Mouse (Mus musculus): ENCODE data around the gene Eloa. TPM values are rescaled to one million over a fixed set of nuclear protein-coding genes. Genes with fewer than 3 reads are reported as not detected.

Gene Eloa
- polyA plus RNA-seq, 1 experiment from 2014 or later: 39.8 TPM

GRCm38 (mm10) chr4:136027416-136028131 lies 6.0 kb upstream of the Eloa start:
- 72% methylated on average over 8 of the region's 8 CpGs for WGBS
- H3K9ac ChIP-seq (replicated peaks; ENCODE audit: low read depth, low read length): no peak overlapping the region
- H3K27ac ChIP-seq (ENCODE audit: low read length): no peak overlapping the region
- no peaks in the 10 kb centered on the region for H3K36me3 ChIP-seq (ENCODE audit: control insufficient read depth, insufficient read depth, low read length)
- no peaks in the 10 kb centered on the region for H3K27me3 ChIP-seq (ENCODE audit: control insufficient read depth, insufficient read depth, low read length)
- H3K4me2 ChIP-seq (replicated peaks; ENCODE audit: low read depth, low read length): no peak overlapping the region
- H3K9me3 ChIP-seq (ENCODE audit: control insufficient read depth, low read depth, low read length): no peaks in the 10 kb centered on the region
- H3K4me1 ChIP-seq (ENCODE audit: control insufficient read depth, insufficient read depth, low read length): no peaks in the 10 kb centered on the region
- no peak for ATAC-seq (ENCODE audit: insufficient number of reproducible peaks, insufficient read depth, low FRiP score, low read depth)
- no peak overlapping the region for H3K4me3 ChIP-seq (ENCODE audit: low read depth, low read length)

GRCm38 (mm10) chr4:136025350-136025749 lies 3.8 kb upstream of the Eloa start:
- H3K9ac ChIP-seq (replicated peaks; ENCODE audit: low read depth, low read length): no peak overlapping the region
- H3K27me3 ChIP-seq (ENCODE audit: control insufficient read depth, insufficient read depth, low read length): no peaks in the 10 kb centered on the region
- no peak for ATAC-seq (ENCODE audit: insufficient number of reproducible peaks, insufficient read depth, low FRiP score, low read depth)

GRCm38 (mm10) chr4:136022924-136023323 lies 1.4 kb upstream of the Eloa start:
- Histone ChIP-seq H3K27ac (ENCODE audit: low read length) (no peak overlapping the region), H3K4me1 (ENCODE audit: control insufficient read depth, insufficient read depth, low read length) (peaks cover 9% of the 10 kb centered on the region; the same call in 1 of the 2 replicates), H3K36me3 (ENCODE audit: control insufficient read depth, insufficient read depth, low read length) (no peaks in the 10 kb centered on the region), H3K9me3 (ENCODE audit: control insufficient read depth, low read depth, low read length) (no peaks in the 10 kb centered on the region), H3K4me3 (ENCODE audit: low read depth, low read length) (no peak overlapping the region), H3K9ac (replicated peaks; ENCODE audit: low read depth, low read length) (no peak overlapping the region), H3K27me3 (ENCODE audit: control insufficient read depth, insufficient read depth, low read length) (no peaks in the 10 kb centered on the region), H3K4me2 (replicated peaks; ENCODE audit: low read depth, low read length) (no peak overlapping the region)
- ATAC-seq (ENCODE audit: insufficient number of reproducible peaks, insufficient read depth, low FRiP score, low read depth): no peak
- WGBS: 94% methylated on average over 9 of the region's 9 CpGs

More at GRCm38 (mm10) chr4:136025350-136025749, 3.8 kb upstream of the Eloa start:
- H3K4me1 ChIP-seq (ENCODE audit: control insufficient read depth, insufficient read depth, low read length): 0 out of 2 replicates have a peak, but pooled peaks cover 3% of the 10 kb centered on the region
- H3K4me2 ChIP-seq (replicated peaks; ENCODE audit: low read depth, low read length): no peak overlapping the region
- H3K4me3 ChIP-seq (ENCODE audit: low read depth, low read length): no peak overlapping the region
- H3K36me3 ChIP-seq (ENCODE audit: control insufficient read depth, insufficient read depth, low read length): no peaks in the 10 kb centered on the region
- H3K27ac ChIP-seq (ENCODE audit: low read length): no peak overlapping the region
- 70% methylated on average over 1 of the region's 1 CpGs for WGBS
- H3K9me3 ChIP-seq (ENCODE audit: control insufficient read depth, low read depth, low read length): no peaks in the 10 kb centered on the region

DNA sequence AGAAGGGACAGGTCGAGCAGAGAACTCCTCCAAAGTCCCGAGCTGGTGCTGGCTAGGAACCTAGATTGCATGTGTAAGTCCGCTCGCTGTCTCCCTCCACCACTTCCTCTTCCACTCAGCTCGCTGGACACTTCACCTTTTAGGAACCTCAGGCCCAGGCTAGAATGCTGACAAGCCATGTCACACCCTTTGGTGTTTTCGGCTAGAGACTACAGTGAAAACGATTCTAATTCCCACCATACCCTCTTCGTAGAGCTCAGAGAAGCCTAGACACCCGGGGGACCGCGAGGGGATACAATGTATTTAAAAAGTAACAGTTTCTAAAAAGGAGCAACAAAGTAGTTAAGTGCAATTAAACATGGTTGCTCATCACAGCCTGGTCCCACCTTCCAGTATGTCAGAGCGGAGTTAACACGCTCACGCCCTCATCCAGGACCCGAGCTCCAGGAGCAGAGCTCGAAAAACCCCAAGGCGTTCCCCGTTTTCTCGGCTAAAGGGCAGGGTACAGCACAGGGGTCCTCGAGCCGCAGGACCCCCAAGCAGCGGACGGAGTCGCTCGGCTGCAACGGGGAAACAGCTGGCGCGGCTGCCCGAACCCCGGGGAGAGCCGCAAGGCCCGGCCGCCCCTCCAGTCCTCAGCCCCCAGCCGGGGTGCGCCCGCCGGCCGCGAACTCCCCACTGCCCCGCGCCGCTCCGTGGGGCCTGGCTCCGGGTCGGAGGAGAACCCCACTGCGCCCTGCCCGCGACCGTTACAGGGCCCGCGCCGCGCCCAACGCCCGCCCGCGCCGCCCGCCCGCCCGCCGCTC lies 617 bp downstream of the Eloa start:
- Histone ChIP-seq H3K27me3 (ENCODE audit: control insufficient read depth, insufficient read depth, low read length) (no peaks in the 10 kb centered on the region), H3K36me3 (ENCODE audit: control insufficient read depth, insufficient read depth, low read length) (no peaks in the 10 kb centered on the region), H3K9me3 (ENCODE audit: control insufficient read depth, low read depth, low read length) (no peaks in the 10 kb centered on the region), H3K9ac (replicated peaks; ENCODE audit: low read depth, low read length) (peak overlapping the region; percentile 85), H3K4me1 (ENCODE audit: control insufficient read depth, insufficient read depth, low read length) (peaks cover 9% of the 10 kb centered on the region; the same call in 1 of the 2 replicates), H3K4me2 (replicated peaks; ENCODE audit: low read depth, low read length) (peak overlapping the region; percentile 78), H3K27ac (ENCODE audit: low read length) (peak overlapping the region; percentile 56; the same call in 1 of the 2 replicates), H3K4me3 (ENCODE audit: low read depth, low read length) (peak overlapping the region; percentile 79)
- peak; percentile 70; the same call in 1 of the 2 replicates for ATAC-seq (ENCODE audit: insufficient number of reproducible peaks, insufficient read depth, low FRiP score, low read depth)
- under 1% methylated on average over 62 of the region's 62 CpGs for WGBS

DNA sequence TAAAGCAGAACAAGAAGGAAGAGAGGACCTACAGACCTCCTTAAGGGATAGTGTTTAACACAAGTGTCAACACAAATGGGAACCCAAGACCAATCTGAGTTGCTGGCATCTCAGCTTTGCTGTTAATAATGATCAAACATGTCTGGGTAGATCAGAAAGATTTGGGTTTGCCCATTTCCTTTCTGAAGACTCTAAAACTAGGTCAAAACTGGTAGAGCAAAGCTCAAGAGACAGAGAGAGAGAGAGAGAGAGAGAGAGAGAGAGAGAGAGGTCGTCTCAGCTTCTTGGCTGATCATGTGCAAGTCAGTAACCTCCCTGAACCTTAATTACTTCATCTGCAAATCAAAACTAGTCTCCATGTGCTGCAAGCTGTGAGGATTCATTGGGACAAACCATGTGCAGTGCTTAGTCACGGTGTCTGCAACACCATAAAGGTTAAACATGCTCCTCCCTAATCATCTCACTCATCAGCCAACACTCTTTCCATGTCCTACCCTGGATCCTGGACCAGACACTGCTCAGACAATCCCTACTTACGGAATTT lies 5.4 kb downstream of the Eloa start:
- no peak for ATAC-seq (ENCODE audit: insufficient number of reproducible peaks, insufficient read depth, low FRiP score, low read depth)
- H3K4me1 ChIP-seq (ENCODE audit: control insufficient read depth, insufficient read depth, low read length): peaks cover 9% of the 10 kb centered on the region; the same call in 1 of the 2 replicates
- H3K9ac ChIP-seq (replicated peaks; ENCODE audit: low read depth, low read length): no peak overlapping the region
- H3K4me2 ChIP-seq (replicated peaks; ENCODE audit: low read depth, low read length): no peak overlapping the region
- 96% methylated on average over 3 of the region's 3 CpGs for WGBS
- no peak overlapping the region for H3K4me3 ChIP-seq (ENCODE audit: low read depth, low read length)
- no peak overlapping the region for H3K27ac ChIP-seq (ENCODE audit: low read length)
- H3K36me3 ChIP-seq (ENCODE audit: control insufficient read depth, insufficient read depth, low read length): peaks cover 20% of the 10 kb centered on the region; the same call in 1 of the 2 replicates
- H3K27me3 ChIP-seq (ENCODE audit: control insufficient read depth, insufficient read depth, low read length): no peaks in the 10 kb centered on the region
- no peaks in the 10 kb centered on the region for H3K9me3 ChIP-seq (ENCODE audit: control insufficient read depth, low read depth, low read length)

- no peaks in the 10 kb centered on the region for H3K27me3 ChIP-seq (ENCODE audit: control insufficient read depth, insufficient read depth, low read length)
- H3K9ac ChIP-seq (replicated peaks; ENCODE audit: low read depth, low read length): no peak overlapping the region
- no peak overlapping the region for H3K4me2 ChIP-seq (replicated peaks; ENCODE audit: low read depth, low read length)
- 92% methylated on average over 4 of the region's 4 CpGs for WGBS
- peaks cover 68% of the 10 kb centered on the region for H3K36me3 ChIP-seq (ENCODE audit: control insufficient read depth, insufficient read depth, low read length)
- H3K27ac ChIP-seq (ENCODE audit: low read length): no peak overlapping the region
- H3K4me1 ChIP-seq (ENCODE audit: control insufficient read depth, insufficient read depth, low read length): no peaks in the 10 kb centered on the region
- no peak for ATAC-seq (ENCODE audit: insufficient number of reproducible peaks, insufficient read depth, low FRiP score, low read depth)
- H3K9me3 ChIP-seq (ENCODE audit: control insufficient read depth, low read depth, low read length): no peaks in the 10 kb centered on the region
- H3K4me3 ChIP-seq (ENCODE audit: low read depth, low read length): no peak overlapping the region
These were observed 11.0 kb downstream of the Eloa start for GRCm38 (mm10) chr4:136010586-136010985.

- peaks cover 81% of the 10 kb centered on the region for H3K36me3 ChIP-seq (ENCODE audit: control insufficient read depth, insufficient read depth, low read length)
These were observed 12.6 kb downstream of the Eloa start for GRCm38 (mm10) chr4:136008782-136009447.

DNA sequence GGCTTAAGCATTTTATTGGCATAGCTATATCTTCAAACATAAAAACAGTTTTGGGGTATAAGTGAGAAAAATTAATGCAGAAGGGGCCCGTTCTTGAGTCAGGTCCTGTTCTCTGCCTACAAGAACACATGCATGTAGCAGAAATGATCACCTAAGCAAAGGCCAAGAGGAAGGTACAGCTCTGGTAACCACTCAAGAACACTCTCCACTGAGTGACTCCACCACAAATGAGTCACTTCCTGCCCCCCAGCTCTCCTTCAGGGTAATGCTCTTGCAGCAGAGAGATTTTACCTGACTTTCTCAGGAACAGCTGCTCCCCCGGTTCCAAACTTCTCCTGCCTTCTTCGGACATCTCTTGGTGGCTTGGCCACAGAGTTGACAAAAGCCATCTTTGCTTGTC lies 14.7 kb downstream of the Eloa start:
- ATAC-seq (ENCODE audit: insufficient number of reproducible peaks, insufficient read depth, low FRiP score, low read depth): no peak
- 92% methylated on average over 3 of the region's 3 CpGs for WGBS
- Histone ChIP-seq H3K9me3 (ENCODE audit: control insufficient read depth, low read depth, low read length) (no peaks in the 10 kb centered on the region), H3K27me3 (ENCODE audit: control insufficient read depth, insufficient read depth, low read length) (no peaks in the 10 kb centered on the region), H3K36me3 (ENCODE audit: control insufficient read depth, insufficient read depth, low read length) (peaks cover 77% of the 10 kb centered on the region), H3K4me1 (ENCODE audit: control insufficient read depth, insufficient read depth, low read length) (no peaks in the 10 kb centered on the region), H3K4me3 (ENCODE audit: low read depth, low read length) (no peak overlapping the region), H3K9ac (replicated peaks; ENCODE audit: low read depth, low read length) (no peak overlapping the region), H3K4me2 (replicated peaks; ENCODE audit: low read depth, low read length) (no peak overlapping the region), H3K27ac (ENCODE audit: low read length) (no peak overlapping the region)

More at GRCm38 (mm10) chr4:136008782-136009447, 12.6 kb downstream of the Eloa start:
- no peak overlapping the region for H3K4me3 ChIP-seq (ENCODE audit: low read depth, low read length)
- no peak overlapping the region for H3K9ac ChIP-seq (replicated peaks; ENCODE audit: low read depth, low read length)
- no peak overlapping the region for H3K27ac ChIP-seq (ENCODE audit: low read length)
- ATAC-seq (ENCODE audit: insufficient number of reproducible peaks, insufficient read depth, low FRiP score, low read depth): no peak
- H3K4me1 ChIP-seq (ENCODE audit: control insufficient read depth, insufficient read depth, low read length): no peaks in the 10 kb centered on the region
- H3K4me2 ChIP-seq (replicated peaks; ENCODE audit: low read depth, low read length): no peak overlapping the region
- H3K9me3 ChIP-seq (ENCODE audit: control insufficient read depth, low read depth, low read length): no peaks in the 10 kb centered on the region
- WGBS: 80% methylated on average over 8 of the region's 8 CpGs
- no peaks in the 10 kb centered on the region for H3K27me3 ChIP-seq (ENCODE audit: control insufficient read depth, insufficient read depth, low read length)
